Mouse (Mus musculus) stomach, embryonic 16.5 days (tissue): ENCODE measurements around the gene Misp. TPM values are rescaled to one million over a fixed set of nuclear protein-coding genes. Genes with fewer than 3 reads are reported as not detected.

ENCODE experiments used
- ATAC-seq: fragments of 200-750 bp; cut with Nextera tagmentation; 2 replicates; pipeline ENCODE4 v1.8.0; 2017; ENCODE audit warnings: moderate number of reproducible peaks, moderate TSS enrichment; ENCODE audit not compliant: insufficient read depth, low FRiP score
- H3K27ac ChIP-seq: fragments of 300-500 bp; sonication (generic); 2 replicates; pipeline ENCODE4 v1.5.1; 2014; ENCODE audit warnings: low read length
- H3K27me3 ChIP-seq: fragments of 300-500 bp; sonication (generic); 2 replicates; pipeline ENCODE4 v1.6.1; 2014; ENCODE audit warnings: low read length, control low read depth, mixed read lengths; ENCODE audit not compliant: control insufficient read depth, insufficient read depth
- H3K36me3 ChIP-seq: fragments of 300-500 bp; sonication (generic); 2 replicates; pipeline ENCODE4 v1.6.1; 2014; ENCODE audit warnings: low read length; ENCODE audit not compliant: control insufficient read depth, insufficient read depth
- H3K4me1 ChIP-seq: fragments of 300-500 bp; sonication (generic); 2 replicates; pipeline ENCODE4 v1.6.1; 2014; ENCODE audit warnings: low read length, control low read depth, mixed read lengths; ENCODE audit not compliant: control insufficient read depth, insufficient read depth
- H3K4me2 ChIP-seq: fragments of 300-500 bp; sonication (generic); 2 replicates; pipeline ENCODE4 v1.6.1; 2014; ENCODE audit warnings: low read depth, low read length, mixed read lengths
- H3K4me3 ChIP-seq: fragments of 300-500 bp; sonication (generic); replicated peaks from 2 replicates; pipeline ENCODE4 v1.5.1; 2014; ENCODE audit warnings: mild to moderate bottlenecking, low read length
- H3K9ac ChIP-seq: fragments of 300-500 bp; sonication (generic); 2 replicates; pipeline ENCODE4 v1.6.1; 2014; ENCODE audit warnings: low read length
- H3K9me3 ChIP-seq: fragments of 300-500 bp; sonication (generic); replicated peaks from 2 replicates; pipeline ENCODE4 v1.6.1; 2016; ENCODE audit warnings: low read length, control low read depth; ENCODE audit not compliant: control insufficient read depth
- WGBS: fragments of 180-500 bp; shearing (Covaris S2); extraction: QIAGEN DNeasy Blood & Tissue Kit; methylation state at CpG from one replicate; pipeline ENCODE4 v1.1.7; 2014; 5-methylcytosine and 5-hydroxymethylcytosine counted together
- polyA plus RNA-seq: library from polyadenylated mRNA; unstranded; fragments of >200 nt; fragmentation: Nextera tagmentation; extraction: Ambion mirVana; gene quantifications from 2 replicates; pipeline ENCODE4 v1.2.1, GENCODE M21; 2015

Misp gene
- polyA plus RNA-seq, 1 experiment from 2014 or later, result 50.6 TPM

DNA sequence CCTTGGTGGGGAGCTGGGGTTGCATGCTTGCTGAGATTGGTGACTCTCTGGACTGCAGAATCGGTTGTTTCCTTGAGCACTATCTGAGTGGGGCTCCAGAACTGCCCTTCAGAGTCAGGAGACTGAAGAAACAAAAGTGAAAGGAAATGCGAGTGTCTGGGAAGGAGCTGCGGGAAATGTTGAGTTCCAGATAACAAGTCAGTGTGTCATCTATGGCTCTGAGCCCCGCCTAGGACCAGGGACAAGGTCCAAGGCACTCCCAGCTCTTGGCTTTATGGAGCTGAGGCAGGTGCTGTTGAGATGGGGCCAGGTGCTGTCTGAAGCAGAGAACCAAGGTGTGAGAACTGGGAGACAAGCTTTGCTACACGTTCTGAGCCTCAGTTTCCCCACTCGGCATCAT, 3.6 kb downstream of the Misp start:
- peak; percentile 37 for ATAC-seq
- peak overlapping the region; percentile 50 for H3K4me2 ChIP-seq
- peaks cover 28% of the 10 kb centered on the region for H3K4me1 ChIP-seq
- peak overlapping the region; percentile 40 for H3K4me3 ChIP-seq
- H3K27ac ChIP-seq, result peak overlapping the region; percentile 95
- H3K9me3 ChIP-seq, result no peaks in the 10 kb centered on the region
- H3K9ac ChIP-seq, result peak overlapping the region; percentile 63
- H3K27me3 ChIP-seq, result no peaks in the 10 kb centered on the region
- WGBS, result 45% methylated on average over 6 of the region's 6 CpGs
- H3K36me3 ChIP-seq, result no peaks in the 10 kb centered on the region

DNA sequence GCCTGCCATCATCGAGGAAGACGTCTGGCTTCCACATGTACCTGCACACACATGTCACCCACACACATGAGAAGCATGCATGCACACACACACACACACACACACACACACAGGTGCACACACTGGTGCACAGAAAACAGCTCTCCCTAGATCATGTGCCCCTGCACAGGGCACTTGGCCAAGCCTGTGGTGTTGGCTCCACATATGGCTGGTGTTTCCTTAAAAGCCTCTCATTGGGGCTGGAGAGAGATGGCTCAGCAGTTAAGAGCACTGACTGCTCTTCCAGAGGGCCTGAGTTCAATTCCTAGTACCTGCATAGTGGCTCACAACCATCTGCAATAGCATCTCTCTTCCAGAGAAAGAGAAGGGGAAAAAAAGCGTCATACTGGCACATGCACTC, 10.8 kb downstream of the Misp start:
- ATAC-seq, result no peak
- Histone ChIP-seq H3K36me3 (no peaks in the 10 kb centered on the region), H3K27ac (no peak overlapping the region), H3K4me2 (no peak overlapping the region), H3K27me3 (no peaks in the 10 kb centered on the region), H3K4me1 (no peaks in the 10 kb centered on the region), H3K9me3 (no peaks in the 10 kb centered on the region), H3K9ac (no peak overlapping the region), H3K4me3 (no peak overlapping the region)
- WGBS, result 86% methylated on average over 3 of the region's 3 CpGs

DNA sequence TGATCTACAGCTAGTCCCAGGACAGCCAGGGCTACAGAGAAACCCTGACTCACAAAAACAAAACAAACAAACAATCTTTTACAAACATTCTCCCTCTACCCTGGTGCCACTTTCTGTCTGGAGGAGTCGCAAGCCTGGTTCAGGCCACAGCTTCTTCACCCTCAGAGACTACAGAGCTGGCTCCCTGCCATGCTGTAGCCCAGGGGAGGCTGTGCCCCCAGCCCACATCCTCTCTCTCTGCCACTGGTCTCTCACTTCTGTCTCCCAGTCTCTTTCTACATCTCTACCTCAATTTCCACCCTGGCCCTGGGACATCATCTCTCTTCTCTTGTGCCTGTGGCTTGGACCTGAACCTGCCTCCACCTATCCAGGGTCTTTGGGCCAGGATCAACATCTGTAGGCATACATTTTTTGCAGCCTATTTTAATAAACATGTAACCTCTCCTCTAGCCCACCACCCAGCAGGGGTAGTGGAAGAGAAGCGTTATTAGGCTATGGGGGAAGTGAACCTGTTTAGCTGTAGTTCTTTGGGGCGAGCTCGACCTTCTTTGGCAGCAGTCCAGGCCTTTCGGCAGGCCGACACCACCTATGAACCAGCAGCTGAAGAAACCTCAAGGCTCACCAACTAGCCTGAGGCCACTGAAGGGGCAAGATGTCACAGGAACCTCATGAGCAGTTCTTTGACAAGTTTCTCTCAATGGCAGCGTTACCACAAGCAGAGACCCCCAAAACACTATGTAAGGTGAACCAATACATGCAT, 11.4 kb downstream of the Misp start:
- Histone ChIP-seq H3K4me1 (no peaks in the 10 kb centered on the region), H3K27ac (no peak overlapping the region), H3K9me3 (peaks cover 3% of the 10 kb centered on the region; the same call in 1 of the 2 replicates), H3K36me3 (no peaks in the 10 kb centered on the region), H3K27me3 (no peaks in the 10 kb centered on the region), H3K9ac (no peak overlapping the region), H3K4me2 (no peak overlapping the region), H3K4me3 (no peak overlapping the region)
- WGBS, result 66% methylated on average over 7 of the region's 7 CpGs
- ATAC-seq, result no peak

DNA sequence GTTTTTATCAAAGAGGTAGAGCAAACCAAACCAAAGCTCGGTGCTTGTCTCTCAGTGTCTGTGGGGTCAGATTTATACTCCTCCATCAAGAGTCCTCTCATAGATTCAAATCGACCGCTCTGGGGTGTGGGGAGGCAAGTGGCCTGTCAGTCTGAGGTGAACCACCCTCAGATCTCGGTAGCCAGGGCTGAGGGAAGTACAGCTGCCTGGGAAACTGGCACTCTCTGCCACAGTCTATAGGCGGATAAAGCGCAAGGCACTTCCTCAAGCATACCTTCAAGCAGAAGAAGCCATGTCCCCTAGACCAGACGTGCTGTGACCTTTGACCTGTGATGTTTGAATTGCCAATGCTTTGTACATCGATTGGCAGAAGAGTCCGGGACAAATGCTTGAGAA, 12.0 kb downstream of the Misp start:
- no peak overlapping the region for H3K27ac ChIP-seq
- peaks cover 3% of the 10 kb centered on the region; the same call in 1 of the 2 replicates for H3K9me3 ChIP-seq
- no peaks in the 10 kb centered on the region for H3K27me3 ChIP-seq
- no peak for ATAC-seq
- 75% methylated on average over 9 of the region's 9 CpGs for WGBS
- H3K36me3 ChIP-seq, result no peaks in the 10 kb centered on the region
- H3K9ac ChIP-seq, result no peak overlapping the region
- no peaks in the 10 kb centered on the region for H3K4me1 ChIP-seq
- H3K4me3 ChIP-seq, result no peak overlapping the region
- no peak overlapping the region for H3K4me2 ChIP-seq

DNA sequence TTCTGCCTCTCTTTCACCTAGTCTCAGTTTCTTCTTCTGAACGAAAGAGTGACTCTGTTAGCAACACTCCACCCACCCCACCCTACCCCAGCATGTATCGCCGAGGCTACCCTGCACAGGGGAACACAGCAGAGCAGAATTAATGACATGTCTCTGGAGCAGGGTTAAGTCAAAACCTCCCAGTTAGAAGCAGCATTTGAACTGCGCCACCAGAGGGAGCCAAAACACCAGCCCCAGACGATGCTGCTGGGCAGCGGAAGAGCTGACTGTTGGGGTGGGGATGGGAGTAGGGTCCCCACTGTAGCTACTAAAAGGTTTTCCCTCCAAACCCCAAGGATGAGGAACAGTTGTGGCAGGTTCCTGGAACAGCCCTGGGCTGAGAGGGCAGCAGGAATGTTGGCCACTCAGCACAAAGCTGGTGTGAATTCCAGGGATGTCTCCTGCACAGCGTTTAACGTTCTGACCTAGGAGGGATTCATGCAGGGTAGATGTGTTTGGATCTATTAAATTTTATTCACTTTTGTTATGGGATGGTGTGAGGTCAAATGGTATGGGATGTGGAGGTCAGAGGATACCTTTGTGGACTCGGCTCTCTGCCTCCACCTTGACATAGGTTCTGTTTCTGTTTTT, 14.1 kb downstream of the Misp start:
- no peaks in the 10 kb centered on the region for H3K4me1 ChIP-seq
- H3K27me3 ChIP-seq, result no peaks in the 10 kb centered on the region
- no peak overlapping the region for H3K4me3 ChIP-seq
- H3K9ac ChIP-seq, result 0 out of 2 replicates have a peak overlapping the region, but pooled peaks have one; percentile 28
- no peak overlapping the region for H3K4me2 ChIP-seq
- ATAC-seq, result peak; percentile 74; the same call in 1 of the 2 replicates
- H3K27ac ChIP-seq, result no peak overlapping the region
- WGBS, result 22% methylated on average over 9 of the region's 9 CpGs
- peaks cover 3% of the 10 kb centered on the region; the same call in 1 of the 2 replicates for H3K9me3 ChIP-seq
- H3K36me3 ChIP-seq, result no peaks in the 10 kb centered on the region

DNA sequence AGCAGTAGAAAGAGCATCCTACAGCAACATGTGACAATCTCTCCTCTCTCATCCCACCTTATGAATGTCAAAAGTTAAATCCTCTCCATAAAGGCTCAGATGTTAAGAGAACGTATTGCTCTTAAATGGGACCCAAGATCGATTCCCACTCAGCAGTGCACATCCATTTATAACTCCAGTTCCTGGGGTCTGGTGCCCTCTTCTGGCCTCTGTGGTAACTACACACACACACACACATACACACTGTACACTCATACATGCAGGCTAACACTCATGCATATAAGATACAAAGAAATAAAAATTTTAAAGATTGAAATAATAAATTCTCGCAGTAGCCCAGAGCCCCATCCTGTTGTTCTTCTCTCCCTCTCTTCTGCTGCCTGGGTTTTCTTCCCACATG, 16.1 kb downstream of the Misp start:
- H3K4me1 ChIP-seq, result 0 out of 2 replicates have a peak, but pooled peaks cover 5% of the 10 kb centered on the region
- ATAC-seq, result no peak

DNA sequence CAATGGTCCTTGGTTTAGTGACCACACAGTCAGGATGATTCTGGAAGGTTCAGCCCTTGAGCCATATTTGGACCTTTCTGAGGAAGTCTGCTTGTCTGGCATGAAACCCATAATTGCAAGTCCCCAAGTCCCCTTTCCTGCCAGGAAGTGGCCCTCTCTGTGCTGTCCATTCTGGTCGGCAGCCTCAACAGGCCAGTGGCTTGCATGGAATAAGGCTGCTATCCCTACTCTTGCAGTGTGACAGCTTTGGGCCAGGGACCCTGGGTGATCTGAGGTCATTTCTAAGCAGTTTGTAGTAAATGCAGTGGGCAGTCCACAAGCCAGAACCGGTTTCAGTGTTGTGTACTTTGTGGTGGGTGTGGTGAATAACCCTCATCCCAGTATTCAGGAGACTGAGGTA, 17.4 kb downstream of the Misp start:
- WGBS, result 55% methylated on average over 2 of the region's 2 CpGs
- no peak overlapping the region for H3K27ac ChIP-seq
- no peak overlapping the region for H3K4me2 ChIP-seq
- H3K9me3 ChIP-seq, result peaks cover 3% of the 10 kb centered on the region; the same call in 1 of the 2 replicates
- H3K9ac ChIP-seq, result no peak overlapping the region
- peaks cover 11% of the 10 kb centered on the region for H3K4me1 ChIP-seq
- no peaks in the 10 kb centered on the region for H3K27me3 ChIP-seq
- H3K36me3 ChIP-seq, result no peaks in the 10 kb centered on the region
- no peak for ATAC-seq
- no peak overlapping the region for H3K4me3 ChIP-seq

More for the DNA sequence above, 16.1 kb downstream of the Misp start:
- Histone ChIP-seq H3K9me3 (peaks cover 3% of the 10 kb centered on the region; the same call in 1 of the 2 replicates), H3K27me3 (no peaks in the 10 kb centered on the region), H3K9ac (no peak overlapping the region), H3K36me3 (no peaks in the 10 kb centered on the region), H3K27ac (no peak overlapping the region), H3K4me2 (no peak overlapping the region), H3K4me3 (no peak overlapping the region)
- 94% methylated on average over 3 of the region's 3 CpGs for WGBS

DNA sequence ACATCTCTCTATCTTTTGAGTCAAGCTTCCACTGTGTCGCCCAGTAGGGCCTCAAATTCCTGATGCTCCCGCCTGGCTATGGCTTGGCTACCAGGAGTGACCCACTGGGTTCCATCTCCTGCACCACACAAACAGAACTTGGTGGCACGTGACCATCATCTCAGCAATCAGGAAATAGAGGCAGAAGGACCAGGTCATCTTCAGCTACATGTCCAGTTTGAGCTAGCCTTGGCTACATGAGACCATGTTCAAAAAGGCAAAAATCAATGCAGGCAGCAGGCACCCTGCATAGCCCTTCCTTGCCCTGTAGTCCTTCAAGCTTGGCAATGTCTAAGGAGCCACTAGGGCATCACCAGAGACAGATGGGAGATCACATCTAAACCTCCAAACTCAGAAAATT, 19.3 kb downstream of the Misp start:
- no peak for ATAC-seq
- Histone ChIP-seq H3K4me2 (no peak overlapping the region; the same call in 1 of the 2 replicates), H3K9me3 (peaks cover 3% of the 10 kb centered on the region; the same call in 1 of the 2 replicates), H3K27ac (peak overlapping the region; percentile 91), H3K4me1 (peaks cover 17% of the 10 kb centered on the region), H3K36me3 (no peaks in the 10 kb centered on the region), H3K27me3 (no peaks in the 10 kb centered on the region), H3K9ac (no peak overlapping the region), H3K4me3 (no peak overlapping the region)
- 85% methylated on average over 3 of the region's 3 CpGs for WGBS
